Mouse (Mus musculus): ENCODE measurements around the gene Lcmt1. TPM values are rescaled to one million over a fixed set of nuclear protein-coding genes. Genes with fewer than 3 reads are reported as not detected.

The Lcmt1 gene
- polyA plus RNA-seq, 1 experiment: 0.30 TPM

DNA sequence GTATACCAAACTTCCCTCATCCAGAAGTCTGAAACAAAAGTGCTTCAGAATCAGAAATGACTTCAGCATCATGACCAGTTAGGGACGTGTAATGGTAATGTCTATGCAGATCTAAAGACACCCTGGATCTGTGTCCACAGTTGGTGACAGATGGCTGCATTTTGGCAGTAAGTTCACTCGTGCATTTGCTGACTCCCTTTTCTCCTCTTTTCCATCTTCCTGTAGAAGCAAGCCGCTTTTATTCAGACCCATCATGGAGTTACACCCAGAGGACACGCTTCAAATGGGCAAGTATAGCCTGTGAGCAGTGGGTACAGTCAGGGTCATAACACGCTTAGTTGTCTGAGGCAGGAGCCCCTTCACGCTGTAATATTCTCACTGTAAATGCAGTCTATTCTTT is 34.6 kb downstream of the Lcmt1 start:
- no peaks in the 10 kb centered on the region for H3K27me3 ChIP-seq (ENCODE audit: control insufficient read depth)
- peaks cover 16% of the 10 kb centered on the region for H3K4me1 ChIP-seq (ENCODE audit: control insufficient read depth)
- H3K4me3 ChIP-seq (replicated peaks): no peak overlapping the region
- no peaks in the 10 kb centered on the region for H3K9me3 ChIP-seq (ENCODE audit: control insufficient read depth, low read length)
- peaks cover 66% of the 10 kb centered on the region for H3K36me3 ChIP-seq (ENCODE audit: control insufficient read depth)
- TF ChIP-seq TAL1 (IDR thresholded peaks at IDR 0.05; ENCODE audit: low read length) (no peak), GATA1 (IDR thresholded peaks at IDR 0.05; ENCODE audit: low read length) (no peak)

DNA sequence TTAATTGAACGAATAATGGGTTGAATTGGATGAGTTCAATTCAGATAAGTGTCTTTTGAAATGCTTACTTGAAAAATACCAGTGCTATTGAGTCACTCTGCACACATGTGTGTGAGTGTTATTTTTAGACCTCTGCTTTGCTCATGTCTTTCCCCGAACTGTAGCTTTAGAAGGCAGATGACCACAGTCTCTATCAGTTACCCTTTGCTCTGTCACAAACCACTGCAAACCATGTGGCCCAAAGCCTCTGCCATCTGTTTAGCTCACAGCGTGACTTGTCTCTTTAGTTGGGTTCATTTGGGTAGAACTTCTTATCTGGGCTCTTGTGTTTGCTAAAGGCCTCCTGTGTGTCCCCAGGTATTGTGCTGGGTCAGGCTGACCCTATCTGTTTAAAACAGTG is 36.0 kb downstream of the Lcmt1 start:
- Histone ChIP-seq H3K9me3 (ENCODE audit: control insufficient read depth, low read length) (no peaks in the 10 kb centered on the region), H3K4me1 (ENCODE audit: control insufficient read depth) (peaks cover 11% of the 10 kb centered on the region), H3K27me3 (ENCODE audit: control insufficient read depth) (no peaks in the 10 kb centered on the region), H3K36me3 (ENCODE audit: control insufficient read depth) (peaks cover 60% of the 10 kb centered on the region), H3K4me3 (replicated peaks) (no peak overlapping the region)
- TF ChIP-seq TAL1 (IDR thresholded peaks at IDR 0.05; ENCODE audit: low read length) (no peak), GATA1 (IDR thresholded peaks at IDR 0.05; ENCODE audit: low read length) (no peak)

DNA sequence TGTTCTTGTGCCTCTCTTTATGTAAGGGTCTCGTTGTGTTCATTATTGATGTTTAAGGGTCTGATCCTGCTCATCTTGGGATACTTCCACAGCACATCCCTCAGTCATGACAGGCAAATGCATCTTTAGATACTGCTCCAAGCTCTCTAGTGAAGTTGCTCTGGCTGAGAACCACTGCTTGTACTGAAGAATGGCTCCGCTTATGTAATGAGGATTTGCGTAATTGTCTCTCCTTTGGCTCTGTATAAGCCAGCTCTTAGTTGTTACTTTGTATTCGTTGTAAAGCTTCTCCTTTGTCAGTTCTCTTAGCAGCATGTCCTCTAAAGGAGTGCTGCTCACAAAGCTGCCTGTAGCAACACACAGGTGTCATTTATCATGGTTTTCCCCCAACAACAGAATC is 37.4 kb downstream of the Lcmt1 start:
- Histone ChIP-seq H3K36me3 (ENCODE audit: control insufficient read depth) (peaks cover 61% of the 10 kb centered on the region), H3K9me3 (ENCODE audit: control insufficient read depth, low read length) (no peaks in the 10 kb centered on the region), H3K4me3 (replicated peaks) (no peak overlapping the region), H3K27me3 (ENCODE audit: control insufficient read depth) (no peaks in the 10 kb centered on the region), H3K4me1 (ENCODE audit: control insufficient read depth) (peaks cover 11% of the 10 kb centered on the region)
- no peak for TF ChIP-seq TAL1 (IDR thresholded peaks at IDR 0.05; ENCODE audit: low read length)
- TF ChIP-seq GATA1 (IDR thresholded peaks at IDR 0.05; ENCODE audit: low read length): no peak

DNA sequence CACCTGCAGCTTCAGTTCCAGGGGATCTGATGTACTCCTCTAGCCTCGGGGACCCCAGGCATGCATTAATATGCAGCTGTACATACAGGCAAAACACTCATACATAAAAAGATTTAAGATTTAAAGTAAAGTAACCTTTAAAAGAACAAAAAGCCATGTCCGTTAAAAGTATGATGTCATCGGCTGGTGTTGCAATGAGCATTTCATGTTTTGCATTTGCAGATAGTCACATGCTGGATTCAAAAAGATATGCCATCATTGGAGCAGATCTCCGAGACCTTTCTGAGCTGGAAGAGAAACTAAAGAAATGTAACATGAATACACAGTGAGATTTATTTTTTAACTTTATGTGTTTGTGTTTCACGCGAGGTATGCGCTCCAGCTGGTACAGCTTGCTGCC is 40.9 kb downstream of the Lcmt1 start:
- Histone ChIP-seq H3K36me3 (ENCODE audit: control insufficient read depth) (peaks cover 58% of the 10 kb centered on the region), H3K4me3 (replicated peaks) (no peak overlapping the region), H3K9me3 (ENCODE audit: control insufficient read depth, low read length) (no peaks in the 10 kb centered on the region), H3K4me1 (ENCODE audit: control insufficient read depth) (peaks cover 7% of the 10 kb centered on the region), H3K27me3 (ENCODE audit: control insufficient read depth) (no peaks in the 10 kb centered on the region)
- TF ChIP-seq GATA1 (IDR thresholded peaks at IDR 0.05; ENCODE audit: low read length) (no peak), TAL1 (IDR thresholded peaks at IDR 0.05; ENCODE audit: low read length) (no peak)

DNA sequence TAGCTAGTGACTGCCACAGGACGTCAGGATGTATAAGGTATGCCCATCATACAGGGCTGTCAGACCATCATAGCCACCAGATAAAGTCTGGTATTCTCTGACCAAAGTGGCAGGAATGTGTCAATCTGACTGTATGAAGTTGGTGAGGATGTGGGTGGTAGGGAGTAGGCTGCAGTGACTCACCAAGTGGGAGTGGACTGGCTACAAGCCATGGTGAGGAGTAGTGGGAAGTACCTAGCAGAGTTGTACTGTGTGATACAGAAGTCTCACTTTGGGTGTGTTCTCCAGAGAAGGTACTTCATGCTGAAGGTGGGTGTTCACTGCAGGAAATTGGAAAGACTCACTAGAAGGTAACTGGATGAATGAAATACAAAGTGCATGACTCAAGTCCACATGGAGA is 41.5 kb downstream of the Lcmt1 start:
- no peak overlapping the region for H3K4me3 ChIP-seq (replicated peaks)
- TF ChIP-seq GATA1 (IDR thresholded peaks at IDR 0.05; ENCODE audit: low read length): no peak
- no peak for TF ChIP-seq TAL1 (IDR thresholded peaks at IDR 0.05; ENCODE audit: low read length)
- H3K27me3 ChIP-seq (ENCODE audit: control insufficient read depth): no peaks in the 10 kb centered on the region
- no peaks in the 10 kb centered on the region for H3K9me3 ChIP-seq (ENCODE audit: control insufficient read depth, low read length)
- peaks cover 55% of the 10 kb centered on the region for H3K36me3 ChIP-seq (ENCODE audit: control insufficient read depth)
- peaks cover under 1% of the 10 kb centered on the region; the same call in 1 of the 2 replicates for H3K4me1 ChIP-seq (ENCODE audit: control insufficient read depth)

DNA sequence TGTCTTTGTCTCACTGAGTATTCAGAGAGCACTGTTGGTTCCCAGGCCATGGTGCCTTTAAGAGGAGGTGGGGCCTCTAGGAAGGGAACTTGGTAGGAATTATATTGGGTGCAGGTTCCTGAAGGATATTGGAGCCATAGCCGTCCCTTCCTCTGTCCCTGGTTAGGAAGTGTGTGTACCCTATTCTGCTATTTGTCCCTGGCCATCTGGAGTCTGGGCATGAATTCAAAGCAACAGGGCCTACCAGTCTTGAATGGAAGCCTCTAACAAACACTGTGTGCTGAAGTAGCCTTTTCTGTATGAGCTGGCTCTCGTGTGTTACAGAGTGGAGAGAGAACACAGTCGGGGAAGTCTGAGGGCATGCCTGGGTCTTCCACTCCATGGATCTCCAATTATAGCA is 42.6 kb downstream of the Lcmt1 start:
- Histone ChIP-seq H3K9me3 (ENCODE audit: control insufficient read depth, low read length) (no peaks in the 10 kb centered on the region), H3K4me3 (replicated peaks) (no peak overlapping the region), H3K36me3 (ENCODE audit: control insufficient read depth) (peaks cover 50% of the 10 kb centered on the region), H3K27me3 (ENCODE audit: control insufficient read depth) (no peaks in the 10 kb centered on the region), H3K4me1 (ENCODE audit: control insufficient read depth) (no peaks in the 10 kb centered on the region)
- TF ChIP-seq TAL1 (IDR thresholded peaks at IDR 0.05; ENCODE audit: low read length): no peak
- no peak for TF ChIP-seq GATA1 (IDR thresholded peaks at IDR 0.05; ENCODE audit: low read length)

DNA sequence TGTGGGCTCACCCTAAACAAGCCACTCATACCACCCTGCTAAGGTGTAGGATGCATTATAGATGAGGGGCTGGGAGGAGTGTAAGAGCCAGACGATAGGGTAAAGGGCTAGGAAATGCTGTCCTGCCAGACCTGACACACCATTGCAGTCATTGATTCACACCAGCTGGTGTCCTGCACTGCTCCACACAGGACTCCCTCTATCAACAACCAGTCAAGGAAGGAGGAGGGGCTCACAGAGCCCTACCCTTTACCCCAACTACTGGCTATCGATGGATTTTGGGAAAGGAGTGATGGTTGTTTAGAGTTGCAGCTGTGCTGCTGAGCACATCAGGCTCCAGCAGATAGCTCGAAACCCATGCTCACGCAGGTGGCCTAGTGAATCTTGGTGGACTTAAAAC is 47.2 kb downstream of the Lcmt1 start:
- peaks cover 66% of the 10 kb centered on the region for H3K36me3 ChIP-seq (ENCODE audit: control insufficient read depth)
- H3K4me3 ChIP-seq (replicated peaks): no peak overlapping the region
- no peaks in the 10 kb centered on the region for H3K27me3 ChIP-seq (ENCODE audit: control insufficient read depth)
- no peaks in the 10 kb centered on the region for H3K9me3 ChIP-seq (ENCODE audit: control insufficient read depth, low read length)
- H3K4me1 ChIP-seq (ENCODE audit: control insufficient read depth): no peaks in the 10 kb centered on the region
- TF ChIP-seq GATA1 (IDR thresholded peaks at IDR 0.05; ENCODE audit: low read length) (no peak), TAL1 (IDR thresholded peaks at IDR 0.05; ENCODE audit: low read length) (no peak)

DNA sequence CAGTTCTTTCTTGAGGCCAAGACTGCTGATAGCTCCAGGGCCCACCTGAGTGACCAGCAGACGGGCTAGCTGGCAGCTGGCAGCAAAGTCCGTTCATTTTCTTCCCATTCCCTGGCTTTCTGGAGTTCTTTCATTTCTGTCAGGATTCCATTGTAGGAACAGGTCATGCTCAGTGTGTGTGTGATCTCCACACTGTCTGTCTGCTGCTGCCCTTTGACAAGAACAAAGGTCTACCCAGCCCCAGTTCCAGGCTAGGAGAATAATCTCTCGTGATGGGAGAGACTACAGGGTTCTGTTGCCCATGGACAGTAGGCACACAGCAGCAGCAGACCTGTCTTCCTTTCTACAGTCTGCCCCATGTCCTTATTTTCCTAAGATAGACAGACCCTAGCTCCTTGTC is 48.1 kb downstream of the Lcmt1 start:
- H3K9me3 ChIP-seq (ENCODE audit: control insufficient read depth, low read length): no peaks in the 10 kb centered on the region
- H3K4me3 ChIP-seq (replicated peaks): no peak overlapping the region
- H3K4me1 ChIP-seq (ENCODE audit: control insufficient read depth): no peaks in the 10 kb centered on the region
- no peak for TF ChIP-seq GATA1 (IDR thresholded peaks at IDR 0.05; ENCODE audit: low read length)
- TF ChIP-seq TAL1 (IDR thresholded peaks at IDR 0.05; ENCODE audit: low read length): no peak
- no peaks in the 10 kb centered on the region for H3K27me3 ChIP-seq (ENCODE audit: control insufficient read depth)
- peaks cover 67% of the 10 kb centered on the region for H3K36me3 ChIP-seq (ENCODE audit: control insufficient read depth)

DNA sequence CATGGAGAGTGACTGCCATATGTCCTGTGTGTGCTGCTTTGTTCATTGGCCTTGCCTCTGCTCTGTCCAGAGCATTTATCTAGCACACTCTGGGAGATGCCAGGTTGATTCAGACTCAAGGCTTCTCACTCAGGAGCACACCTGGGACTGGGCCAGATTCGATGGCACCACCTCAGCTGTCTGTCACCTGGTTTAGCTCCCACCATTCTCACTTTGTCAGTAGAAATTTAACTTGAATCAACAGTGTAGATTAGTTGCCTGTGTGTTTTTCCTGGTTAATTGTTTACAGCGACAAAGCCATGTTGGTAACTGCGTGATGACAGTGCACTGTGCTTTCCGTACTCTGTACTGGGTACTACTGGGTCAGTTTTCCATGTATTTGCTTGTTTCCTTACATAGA is 50.4 kb downstream of the Lcmt1 start:
- Histone ChIP-seq H3K4me1 (ENCODE audit: control insufficient read depth) (no peaks in the 10 kb centered on the region), H3K27me3 (ENCODE audit: control insufficient read depth) (no peaks in the 10 kb centered on the region), H3K9me3 (ENCODE audit: control insufficient read depth, low read length) (no peaks in the 10 kb centered on the region), H3K36me3 (ENCODE audit: control insufficient read depth) (peaks cover 75% of the 10 kb centered on the region), H3K4me3 (replicated peaks) (no peak overlapping the region)
- no peak for TF ChIP-seq TAL1 (IDR thresholded peaks at IDR 0.05; ENCODE audit: low read length)
- no peak for TF ChIP-seq GATA1 (IDR thresholded peaks at IDR 0.05; ENCODE audit: low read length)

DNA sequence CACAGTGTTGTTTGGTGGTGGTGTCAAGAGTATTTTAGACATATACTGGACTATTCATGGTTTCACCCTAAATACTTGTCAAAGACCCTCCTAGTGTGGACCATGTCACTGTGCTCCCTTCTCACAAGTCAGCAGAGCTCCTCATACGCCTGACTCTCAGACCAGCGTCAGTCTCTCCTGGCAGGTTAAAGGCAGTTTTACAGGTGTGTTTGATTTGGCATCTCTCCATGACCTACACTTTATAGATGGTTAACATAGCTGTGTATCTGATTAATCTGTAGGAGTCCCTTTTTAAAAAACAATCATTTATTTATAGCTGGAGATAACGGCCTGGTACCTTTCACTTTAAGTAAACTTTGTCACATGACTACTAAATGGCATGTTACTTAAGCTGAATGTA is 52.4 kb downstream of the Lcmt1 start:
- no peak overlapping the region for H3K4me3 ChIP-seq (replicated peaks)
- TF ChIP-seq TAL1 (IDR thresholded peaks at IDR 0.05; ENCODE audit: low read length): no peak
- no peak for TF ChIP-seq GATA1 (IDR thresholded peaks at IDR 0.05; ENCODE audit: low read length)
- no peaks in the 10 kb centered on the region for H3K27me3 ChIP-seq (ENCODE audit: control insufficient read depth)
- H3K9me3 ChIP-seq (ENCODE audit: control insufficient read depth, low read length): no peaks in the 10 kb centered on the region
- H3K4me1 ChIP-seq (ENCODE audit: control insufficient read depth): no peaks in the 10 kb centered on the region; the same call in 1 of the 2 replicates
- peaks cover 79% of the 10 kb centered on the region for H3K36me3 ChIP-seq (ENCODE audit: control insufficient read depth)

Measured in erythroblast, embryonic 14.5 days (primary cell).